Mouse (Mus musculus): ENCODE results near the gene Armc12.
"Not testable (repeated sequence)": the region's sequence is repeated elsewhere in the genome, so short reads cannot be mapped to it uniquely, and the experiment has no call there.

Armc12 gene

GRCm38 (mm10) chr17:28533327-28533726, 2.7 kb downstream of the Armc12 start:
- DNase-seq, result no peak

DNA sequence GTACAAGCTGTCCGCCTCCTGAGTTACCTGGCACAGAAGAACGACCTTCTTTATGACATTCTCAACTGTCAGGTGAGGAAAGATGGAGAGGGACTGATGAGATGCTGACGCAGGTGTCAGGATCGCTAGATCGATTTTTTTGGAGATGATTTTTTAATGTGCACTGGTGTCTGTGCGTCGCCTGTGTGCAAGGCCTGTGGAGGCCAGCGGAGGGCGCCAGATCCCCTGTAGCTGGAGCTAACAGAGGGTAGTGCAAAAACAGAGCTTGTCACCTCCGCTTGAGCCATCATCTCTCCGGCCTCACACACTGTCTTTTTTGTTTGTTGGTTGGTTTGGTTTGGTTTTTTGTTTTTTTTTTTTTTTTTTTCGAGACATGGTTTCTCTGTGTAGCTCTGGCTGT, 7.3 kb downstream of the Armc12 start:
- DNase-seq, result no peak

DNA sequence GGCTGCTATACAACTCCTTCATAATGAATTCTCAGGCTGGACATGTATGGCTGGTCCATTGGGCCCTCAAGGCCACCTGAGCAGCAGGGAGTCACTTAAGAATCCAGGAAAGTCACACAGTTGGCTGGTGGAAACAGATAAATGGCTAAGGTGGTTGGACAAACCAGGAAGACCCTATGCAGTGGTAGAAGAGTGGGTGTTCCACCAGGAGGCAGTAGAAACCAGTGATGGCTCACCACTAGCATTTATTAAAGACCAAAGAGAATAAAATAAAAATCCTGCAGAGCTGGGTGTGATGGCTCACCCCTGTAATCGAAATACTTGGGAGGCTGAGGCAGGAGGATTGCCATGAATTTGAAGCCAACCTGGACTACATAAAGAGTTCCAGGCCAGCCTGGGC, 16.3 kb downstream of the Armc12 start:
- no peak for DNase-seq

DNA sequence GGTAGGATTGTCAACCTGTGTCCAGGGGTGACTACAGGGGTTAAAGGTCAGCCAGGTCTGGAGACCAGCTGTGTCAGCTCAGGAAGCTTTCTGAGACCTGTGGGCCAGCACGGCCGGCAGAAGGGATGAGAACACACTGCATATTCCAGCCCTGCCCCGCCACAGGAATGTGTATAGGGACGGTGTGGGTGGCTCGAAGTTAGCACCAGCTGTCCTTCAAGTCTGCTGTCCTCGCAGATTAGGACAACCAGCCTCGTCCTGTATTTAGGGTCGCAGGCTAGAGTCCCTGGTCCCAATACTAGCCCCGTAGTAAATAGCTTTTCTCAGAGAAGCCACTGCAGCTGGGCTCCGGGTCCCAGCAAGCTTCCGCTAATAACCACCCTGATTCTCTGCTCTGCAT, 17.9 kb downstream of the Armc12 start:
- DNase-seq, result no peak

GRCm38 (mm10) chr17:28549111-28549510, 18.5 kb downstream of the Armc12 start, which contains the start of gene Clpsl2:
Gene Clpsl2, plus strand, starts transcription at chr17:28549411.
- no peak for DNase-seq

- DNase-seq, result peak; percentile 96
Observed at GRCm38 (mm10) chr17:28553040-28553793, 22.6 kb downstream of the Armc12 start.

- not testable (repeated sequence) for DNase-seq
Observed at GRCm38 (mm10) chr17:28554021-28554420, 23.4 kb downstream of the Armc12 start.

GRCm38 (mm10) chr17:28556635-28557396, 26.2 kb downstream of the Armc12 start:
- DNase-seq, result no peak

GRCm38 (mm10) chr17:28557772-28558171, 27.2 kb downstream of the Armc12 start:
- no peak for DNase-seq

- DNase-seq, result no peak
Observed at GRCm38 (mm10) chr17:28560598-28560997, 30.0 kb downstream of the Armc12 start, which contains the start of gene Clps. Gene Clps, minus strand, starts transcription at chr17:28560766.

GRCm38 (mm10) chr17:28561613-28562012, 31.0 kb downstream of the Armc12 start:
- DNase-seq, result no peak

DNA sequence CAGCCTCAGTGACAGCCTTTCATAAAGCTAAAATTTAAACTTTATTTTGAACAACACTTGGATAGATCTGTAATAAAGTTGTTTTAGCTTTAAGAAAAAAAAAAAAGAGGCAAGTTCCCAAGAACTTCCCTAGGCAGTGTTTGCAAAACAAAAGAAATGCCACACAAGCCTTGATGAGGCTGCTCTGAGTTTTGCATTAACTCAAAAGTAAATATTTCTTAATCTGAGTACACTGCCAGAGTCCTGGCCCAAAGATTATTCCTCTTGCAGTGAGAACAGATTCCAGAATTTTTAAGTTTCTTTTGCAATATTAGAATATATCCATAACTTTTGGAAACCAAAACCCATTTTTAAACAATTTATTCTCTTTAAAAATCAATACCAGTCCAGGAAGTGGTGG, 34.6 kb downstream of the Armc12 start:
- DNase-seq, result no peak

DNA sequence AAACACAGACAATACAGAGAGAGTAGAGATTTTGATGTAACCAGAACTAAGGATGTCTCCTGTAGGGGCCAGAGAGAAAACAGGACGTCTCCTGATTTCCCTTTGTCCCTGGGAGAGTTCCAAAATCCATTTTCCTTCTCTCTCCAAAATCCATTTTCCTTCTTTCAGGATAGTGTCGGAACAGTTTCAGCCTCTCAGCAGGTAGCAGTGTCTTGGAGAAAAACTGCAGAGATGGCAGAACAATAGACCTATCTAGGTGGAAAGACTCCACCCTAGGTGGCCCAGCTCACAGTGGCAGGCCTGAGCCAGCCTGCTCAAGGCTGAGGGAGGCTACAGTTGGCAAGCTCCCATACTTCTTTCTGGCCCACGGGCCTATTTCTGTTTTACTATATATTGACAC, 36.9 kb downstream of the Armc12 start:
- DNase-seq, result no peak

DNA sequence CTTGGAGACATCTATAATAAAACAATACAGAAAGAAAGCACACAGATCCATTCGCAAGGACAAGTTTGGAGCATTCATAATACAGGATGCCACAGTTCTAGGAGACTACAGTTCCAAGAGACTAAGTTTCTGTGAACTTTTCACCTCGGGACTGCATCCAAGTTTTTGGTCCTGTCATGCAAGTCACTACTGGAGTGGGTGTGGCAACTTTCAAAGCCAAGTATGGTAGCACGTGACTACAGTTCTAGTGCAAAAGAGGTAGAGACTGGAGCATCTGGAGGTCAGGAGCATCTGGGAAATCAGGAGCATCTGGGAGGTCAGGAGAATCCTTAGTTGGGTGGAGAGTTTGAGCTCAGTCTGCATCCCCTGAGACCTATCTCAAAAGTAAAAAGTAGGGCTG, 41.3 kb downstream of the Armc12 start:
- DNase-seq, result no peak

- no peak for DNase-seq
Observed at GRCm38 (mm10) chr17:28572521-28572920, 41.9 kb downstream of the Armc12 start.

GRCm38 (mm10) chr17:28572941-28573340, 42.3 kb downstream of the Armc12 start:
- no peak for DNase-seq

- DNase-seq, result no peak
Observed at GRCm38 (mm10) chr17:28575244-28576125, 44.9 kb downstream of the Armc12 start, which contains the start of gene Lhfpl5. Gene Lhfpl5, plus strand, starts transcription at chr17:28575641.

DNA sequence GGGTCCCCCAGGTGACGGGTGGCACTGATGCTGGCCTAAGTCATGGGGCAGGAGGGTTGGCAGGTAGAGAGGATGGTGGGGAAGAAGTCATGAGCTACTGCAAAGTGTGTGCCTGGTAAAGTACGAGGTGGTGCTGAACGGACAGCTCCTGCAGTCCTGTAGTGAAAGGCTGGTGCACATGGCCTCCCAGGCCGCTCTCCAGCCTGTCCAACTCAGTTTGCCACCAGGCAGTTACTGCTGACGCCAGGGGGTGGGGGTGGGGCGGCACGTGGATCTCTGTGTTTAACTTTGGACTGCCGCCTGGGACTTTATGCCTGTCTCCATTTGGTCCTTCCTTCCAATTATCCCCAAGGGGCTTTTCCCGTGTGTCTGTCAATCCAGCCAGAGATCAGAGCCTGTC, 49.8 kb downstream of the Armc12 start:
- DNase-seq, result no peak

GRCm38 (mm10) chr17:28581056-28581455, 50.5 kb downstream of the Armc12 start:
- DNase-seq, result no peak

DNA sequence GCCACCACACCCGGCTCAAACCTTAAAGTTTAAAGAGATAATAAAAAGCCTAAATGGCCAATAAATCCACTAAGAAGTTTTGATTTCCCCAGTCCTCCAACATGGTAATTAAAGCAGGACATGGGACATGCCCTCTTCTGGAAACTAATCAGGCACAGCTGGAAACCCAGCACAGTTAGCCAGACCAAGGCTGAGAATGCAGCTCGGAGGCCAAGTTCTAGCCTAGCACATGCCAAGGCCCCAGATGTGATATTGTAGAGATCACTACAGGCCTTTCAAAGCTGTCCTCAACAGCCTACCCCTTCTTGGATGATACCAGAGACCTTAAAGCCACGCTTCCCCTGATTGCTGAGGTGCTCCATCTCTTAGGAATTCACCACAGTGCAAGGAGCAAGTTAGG, 55.9 kb downstream of the Armc12 start:
- DNase-seq, result no peak

DNA sequence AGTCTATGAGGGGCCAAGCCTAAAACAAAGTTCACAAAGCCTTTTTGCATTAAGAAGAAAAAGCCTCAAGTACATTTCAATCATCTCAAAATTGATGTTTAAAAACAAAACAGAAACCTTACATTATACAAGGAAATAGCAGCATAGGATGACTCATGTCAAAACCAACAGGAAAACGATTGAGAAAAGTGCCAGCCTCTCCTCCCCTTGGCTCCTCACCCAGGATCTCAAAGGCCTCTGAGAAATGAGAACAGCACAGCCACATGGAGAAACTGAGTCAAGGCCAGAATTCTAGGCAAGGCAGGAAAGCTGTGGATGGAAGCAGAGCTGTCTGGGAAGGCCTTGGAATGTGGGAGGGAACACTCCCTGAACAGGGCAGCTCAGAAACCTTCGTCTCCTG, 58.0 kb downstream of the Armc12 start:
- no peak for DNase-seq

All from heart, adult 11 months (tissue).